Mouse (Mus musculus): ENCODE results near the gene Sav1.

DNA sequence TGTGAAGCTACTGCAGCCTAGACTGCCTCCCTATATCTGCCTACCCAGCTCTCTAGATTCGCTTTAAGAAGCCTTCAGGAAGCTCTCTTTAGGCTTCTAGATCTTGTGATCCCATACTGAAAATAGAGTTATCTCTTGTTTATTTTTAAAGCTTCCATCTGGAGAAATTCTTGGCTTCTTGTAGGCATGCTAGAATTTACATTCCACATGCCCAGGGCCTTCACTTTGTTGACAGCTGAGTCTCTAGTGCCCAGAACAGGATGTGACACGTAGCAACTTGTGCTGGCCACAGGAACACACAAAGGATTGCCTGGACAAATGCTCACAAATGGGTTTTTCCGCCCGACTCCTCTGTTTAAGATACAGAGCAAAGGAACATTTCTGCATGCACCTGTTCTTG is 29.1 kb upstream of the Sav1 start:
- no peak for TF ChIP-seq CTCF (IDR thresholded peaks at IDR 0.05; ENCODE audit: low read depth, low read length)
- no peak for TF ChIP-seq POLR2A (IDR thresholded peaks at IDR 0.05; ENCODE audit: extremely low read depth, insufficient read depth, low read length)

All from liver, adult 2 months (tissue).